Mouse (Mus musculus): ENCODE data around the gene Tmem158. TPM values are rescaled to one million over a fixed set of nuclear protein-coding genes. Genes with fewer than 3 reads are reported as not detected.

The Tmem158 gene
- polyA plus RNA-seq, 1 experiment from 2014 or later: 7.0 TPM

DNA sequence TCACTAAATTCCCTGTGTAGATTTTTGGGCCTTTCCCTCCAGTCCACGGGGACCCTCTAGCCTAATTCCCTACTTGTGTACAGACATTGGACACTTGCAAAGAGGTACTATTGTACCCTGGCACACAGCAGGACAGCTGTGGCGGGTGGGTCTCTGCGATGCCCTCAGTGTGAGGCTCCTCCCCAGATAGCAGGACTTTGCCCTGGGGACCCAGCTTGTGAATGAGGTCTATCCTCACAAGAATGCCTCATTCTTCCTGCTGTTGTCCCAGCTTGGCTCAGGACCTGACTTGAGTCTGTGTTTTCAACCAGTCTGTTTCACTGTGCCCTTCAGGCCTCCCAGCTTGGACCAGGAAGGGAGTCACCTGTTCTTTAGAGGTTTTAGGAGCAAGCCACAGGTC, 27.8 kb upstream of the Tmem158 start:
- no peak for ATAC-seq (ENCODE audit: low FRiP score)
- WGBS: 79% methylated on average over 3 of the region's 3 CpGs
- H3K27me3 ChIP-seq (ENCODE audit: control insufficient read depth, insufficient read depth, low read length): no peaks in the 10 kb centered on the region

DNA sequence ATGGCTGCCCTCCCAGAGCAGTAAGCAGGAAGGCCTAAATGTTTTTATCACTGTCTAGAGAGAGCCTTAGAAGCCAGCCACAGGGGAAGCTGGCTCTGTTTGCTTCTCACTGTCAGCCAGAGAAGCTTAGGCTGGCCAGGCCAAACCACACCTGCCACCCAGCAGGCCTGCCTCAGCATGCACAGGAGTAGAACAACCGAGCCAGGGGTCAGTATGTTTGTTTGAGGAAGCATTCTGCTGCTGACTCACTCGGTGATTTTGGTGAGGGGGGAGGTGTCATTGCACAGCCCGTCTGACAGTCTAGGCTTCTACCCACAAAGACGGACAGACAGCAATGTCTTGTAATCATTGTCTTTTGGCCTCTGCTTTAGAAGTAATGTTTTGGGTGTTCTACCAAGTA, 25.1 kb upstream of the Tmem158 start:
- WGBS: 54% methylated on average over 4 of the region's 4 CpGs
- no peaks in the 10 kb centered on the region for H3K27me3 ChIP-seq (ENCODE audit: control insufficient read depth, insufficient read depth, low read length)
- H3K36me3 ChIP-seq (ENCODE audit: control insufficient read depth, insufficient read depth, low read length): no peaks in the 10 kb centered on the region
- no peak overlapping the region for H3K4me3 ChIP-seq (ENCODE audit: low read depth, low read length)
- H3K4me1 ChIP-seq (ENCODE audit: control insufficient read depth, insufficient read depth, low read length): no peaks in the 10 kb centered on the region
- DNase-seq (ENCODE audit: low spot score, missing footprints) (no peak), ATAC-seq (ENCODE audit: low FRiP score) (no peak)
- no peak overlapping the region for H3K9ac ChIP-seq (ENCODE audit: low read length)
- H3K4me2 ChIP-seq: no peak overlapping the region
- H3K9me3 ChIP-seq (ENCODE audit: control insufficient read depth, low read length): no peaks in the 10 kb centered on the region
- no peak overlapping the region for H3K27ac ChIP-seq (ENCODE audit: low read depth, low read length)

More for the DNA sequence above, 27.8 kb upstream of the Tmem158 start:
- no peaks in the 10 kb centered on the region for H3K9me3 ChIP-seq (ENCODE audit: control insufficient read depth, low read length)
- DNase-seq (ENCODE audit: low spot score, missing footprints): no peak
- no peak overlapping the region for H3K4me3 ChIP-seq (ENCODE audit: low read depth, low read length)
- no peak overlapping the region for H3K9ac ChIP-seq (ENCODE audit: low read length)
- no peaks in the 10 kb centered on the region for H3K4me1 ChIP-seq (ENCODE audit: control insufficient read depth, insufficient read depth, low read length)
- H3K4me2 ChIP-seq: no peak overlapping the region
- no peak overlapping the region for H3K27ac ChIP-seq (ENCODE audit: low read depth, low read length)
- no peaks in the 10 kb centered on the region for H3K36me3 ChIP-seq (ENCODE audit: control insufficient read depth, insufficient read depth, low read length)

DNA sequence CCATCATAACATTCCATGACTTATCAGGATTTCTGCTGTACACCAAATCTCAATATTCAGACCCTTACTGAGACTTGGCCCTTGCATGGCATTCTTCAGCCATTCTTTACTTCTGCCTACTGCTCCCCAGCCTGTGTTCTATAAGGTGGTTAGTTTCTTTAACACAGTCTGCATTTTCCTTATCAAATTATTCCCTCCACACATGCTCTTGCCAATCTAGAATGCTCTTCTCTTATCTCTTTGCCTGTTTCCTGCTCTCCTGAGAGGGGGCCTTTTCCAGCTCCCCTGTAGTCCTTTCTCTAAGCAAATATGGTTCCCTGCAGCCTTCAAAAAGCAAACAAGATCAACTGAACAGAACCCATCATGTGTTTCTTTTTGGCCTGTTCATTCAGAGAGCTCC, 20.2 kb upstream of the Tmem158 start:
- Histone ChIP-seq H3K27me3 (ENCODE audit: control insufficient read depth, insufficient read depth, low read length) (no peaks in the 10 kb centered on the region), H3K9ac (ENCODE audit: low read length) (no peak overlapping the region), H3K9me3 (ENCODE audit: control insufficient read depth, low read length) (no peaks in the 10 kb centered on the region), H3K27ac (ENCODE audit: low read depth, low read length) (no peak overlapping the region), H3K4me3 (ENCODE audit: low read depth, low read length) (no peak overlapping the region), H3K4me1 (ENCODE audit: control insufficient read depth, insufficient read depth, low read length) (no peaks in the 10 kb centered on the region), H3K4me2 (no peak overlapping the region), H3K36me3 (ENCODE audit: control insufficient read depth, insufficient read depth, low read length) (no peaks in the 10 kb centered on the region)
- DNase-seq (ENCODE audit: low spot score, missing footprints): no peak
- no peak for ATAC-seq (ENCODE audit: low FRiP score)

DNA sequence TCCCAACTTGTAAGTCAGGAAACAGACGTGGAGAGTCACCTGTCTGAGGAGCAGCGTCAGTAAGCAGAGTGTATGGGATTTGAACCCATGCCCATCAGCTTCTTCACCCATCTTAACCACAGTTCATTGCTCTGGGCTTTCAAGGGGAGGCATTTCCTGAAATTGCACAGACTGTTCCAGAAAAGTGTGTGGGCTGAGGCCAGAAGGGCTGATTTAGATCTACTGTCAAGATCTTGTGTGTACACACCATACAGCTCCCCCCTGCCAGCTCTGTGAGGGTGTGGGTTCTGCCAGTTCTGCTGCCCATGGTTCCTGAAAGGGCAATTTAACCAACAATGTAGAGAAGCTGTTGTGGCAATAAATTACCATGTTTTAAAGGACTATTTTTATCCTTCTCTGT, 17.4 kb upstream of the Tmem158 start:
- no peaks in the 10 kb centered on the region for H3K4me1 ChIP-seq (ENCODE audit: control insufficient read depth, insufficient read depth, low read length)
- H3K27me3 ChIP-seq (ENCODE audit: control insufficient read depth, insufficient read depth, low read length): no peaks in the 10 kb centered on the region
- no peak overlapping the region for H3K4me3 ChIP-seq (ENCODE audit: low read depth, low read length)
- no peak overlapping the region for H3K9ac ChIP-seq (ENCODE audit: low read length)
- 78% methylated on average over 2 of the region's 2 CpGs for WGBS
- no peak overlapping the region for H3K4me2 ChIP-seq
- no peak overlapping the region for H3K27ac ChIP-seq (ENCODE audit: low read depth, low read length)
- no peaks in the 10 kb centered on the region for H3K9me3 ChIP-seq (ENCODE audit: control insufficient read depth, low read length)
- DNase-seq (ENCODE audit: low spot score, missing footprints) (no peak), ATAC-seq (ENCODE audit: low FRiP score) (no peak)
- no peaks in the 10 kb centered on the region for H3K36me3 ChIP-seq (ENCODE audit: control insufficient read depth, insufficient read depth, low read length)

DNA sequence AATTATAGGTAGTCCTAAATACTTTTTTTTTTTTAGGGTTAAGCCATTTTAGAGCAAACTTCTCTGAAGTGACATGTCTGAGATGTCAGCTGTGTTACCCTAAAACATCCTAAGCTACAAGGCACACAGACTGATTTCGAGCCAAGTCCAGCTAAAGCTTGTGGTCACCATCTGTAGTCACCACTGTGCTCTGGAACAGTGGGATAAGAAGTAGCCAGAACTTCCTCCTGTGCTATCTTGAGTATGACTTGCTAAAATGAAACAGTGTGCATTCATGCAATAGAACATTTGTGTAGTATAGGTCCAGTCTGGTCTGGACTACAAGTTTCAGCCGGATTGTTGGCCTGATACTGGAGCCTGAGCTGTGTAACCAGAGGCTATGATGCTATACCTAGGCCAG, 14.8 kb upstream of the Tmem158 start:
- Histone ChIP-seq H3K4me1 (ENCODE audit: control insufficient read depth, insufficient read depth, low read length) (no peaks in the 10 kb centered on the region), H3K4me3 (ENCODE audit: low read depth, low read length) (no peak overlapping the region), H3K27me3 (ENCODE audit: control insufficient read depth, insufficient read depth, low read length) (no peaks in the 10 kb centered on the region), H3K36me3 (ENCODE audit: control insufficient read depth, insufficient read depth, low read length) (no peaks in the 10 kb centered on the region), H3K9ac (ENCODE audit: low read length) (no peak overlapping the region), H3K27ac (ENCODE audit: low read depth, low read length) (no peak overlapping the region), H3K9me3 (ENCODE audit: control insufficient read depth, low read length) (no peaks in the 10 kb centered on the region), H3K4me2 (no peak overlapping the region)
- DNase-seq (ENCODE audit: low spot score, missing footprints) (no peak), ATAC-seq (ENCODE audit: low FRiP score) (no peak)
- 81% methylated on average over 2 of the region's 2 CpGs for WGBS

DNA sequence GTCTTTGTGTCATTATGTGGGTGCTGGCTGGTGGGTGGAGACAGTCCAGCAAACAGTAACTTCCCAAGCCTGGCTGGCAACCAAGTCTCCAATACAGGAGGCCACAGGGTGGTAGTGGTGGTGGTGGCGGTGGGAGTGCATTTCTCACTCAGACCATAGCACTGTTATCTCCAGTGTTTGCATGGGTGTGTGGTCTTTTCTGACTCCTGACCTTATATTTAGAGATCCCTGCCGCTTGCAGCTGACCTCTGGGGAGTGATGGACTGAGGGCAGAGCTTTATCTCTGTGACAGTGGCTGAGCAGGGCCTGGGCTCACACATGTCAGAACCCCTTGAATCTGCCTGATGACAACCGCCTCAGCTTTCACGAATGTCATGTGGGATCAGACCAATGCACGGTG, 14.1 kb upstream of the Tmem158 start:
- ATAC-seq (ENCODE audit: low FRiP score): no peak

DNA sequence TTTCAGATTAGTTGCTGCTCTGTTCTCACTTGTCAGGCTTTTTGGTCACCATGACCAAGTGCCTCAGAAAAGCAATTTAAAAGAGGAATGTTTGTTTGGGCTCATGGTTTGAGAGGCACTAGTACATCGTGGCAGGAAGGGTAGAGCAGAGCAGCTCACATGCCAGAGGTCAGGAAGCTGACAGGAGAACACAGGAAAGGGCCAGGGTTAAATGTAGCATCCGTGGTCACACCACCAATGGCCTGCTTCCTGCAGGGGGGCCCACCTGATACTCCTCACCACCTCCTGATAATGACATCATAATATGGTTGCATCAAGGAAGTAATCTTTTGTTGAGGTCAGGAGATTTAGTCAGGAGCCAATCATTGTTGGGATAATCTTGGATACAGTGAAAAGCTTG, 13.3 kb upstream of the Tmem158 start:
- Histone ChIP-seq H3K4me1 (ENCODE audit: control insufficient read depth, insufficient read depth, low read length) (no peaks in the 10 kb centered on the region), H3K9me3 (ENCODE audit: control insufficient read depth, low read length) (no peaks in the 10 kb centered on the region)

More for the DNA sequence above, 14.1 kb upstream of the Tmem158 start:
- WGBS: 83% methylated on average over 5 of the region's 5 CpGs
- Histone ChIP-seq H3K4me2 (no peak overlapping the region), H3K27me3 (ENCODE audit: control insufficient read depth, insufficient read depth, low read length) (no peaks in the 10 kb centered on the region), H3K9ac (ENCODE audit: low read length) (no peak overlapping the region), H3K9me3 (ENCODE audit: control insufficient read depth, low read length) (no peaks in the 10 kb centered on the region), H3K36me3 (ENCODE audit: control insufficient read depth, insufficient read depth, low read length) (no peaks in the 10 kb centered on the region), H3K4me1 (ENCODE audit: control insufficient read depth, insufficient read depth, low read length) (no peaks in the 10 kb centered on the region), H3K27ac (ENCODE audit: low read depth, low read length) (no peak overlapping the region), H3K4me3 (ENCODE audit: low read depth, low read length) (no peak overlapping the region)
- DNase-seq (ENCODE audit: low spot score, missing footprints): no peak

DNA sequence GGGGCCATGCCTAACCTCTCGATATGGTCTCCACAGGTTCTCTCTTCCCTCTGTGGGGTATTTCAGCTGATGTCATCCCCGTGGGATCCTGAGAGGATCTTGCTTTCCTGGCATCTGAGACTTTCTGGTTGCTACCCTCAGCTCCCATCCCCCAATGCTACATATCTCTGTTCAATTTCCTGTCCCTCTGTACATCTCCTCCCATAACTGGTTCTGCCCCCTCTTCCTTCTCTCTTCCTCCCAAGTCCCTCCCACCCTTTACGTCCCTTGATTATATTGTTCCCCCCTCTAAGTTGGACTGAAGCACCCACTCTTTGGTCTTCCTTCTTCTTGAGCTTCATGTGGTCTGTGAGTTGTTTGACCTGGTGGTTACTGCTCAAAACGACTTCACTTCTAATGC, 11.0 kb upstream of the Tmem158 start:
- DNase-seq (ENCODE audit: low spot score, missing footprints): no peak
- no peak overlapping the region for H3K27ac ChIP-seq (ENCODE audit: low read depth, low read length)
- H3K9me3 ChIP-seq (ENCODE audit: control insufficient read depth, low read length): no peaks in the 10 kb centered on the region
- no peaks in the 10 kb centered on the region for H3K27me3 ChIP-seq (ENCODE audit: control insufficient read depth, insufficient read depth, low read length)
- 82% methylated on average over 4 of the region's 4 CpGs for WGBS
- no peaks in the 10 kb centered on the region for H3K36me3 ChIP-seq (ENCODE audit: control insufficient read depth, insufficient read depth, low read length)
- H3K4me1 ChIP-seq (ENCODE audit: control insufficient read depth, insufficient read depth, low read length): no peaks in the 10 kb centered on the region
- H3K4me3 ChIP-seq (ENCODE audit: low read depth, low read length): no peak overlapping the region
- H3K4me2 ChIP-seq: no peak overlapping the region
- no peak overlapping the region for H3K9ac ChIP-seq (ENCODE audit: low read length)
- no peak for ATAC-seq (ENCODE audit: low FRiP score)

More for the DNA sequence above, 13.3 kb upstream of the Tmem158 start:
- 57% methylated on average over 2 of the region's 2 CpGs for WGBS
- no peak for DNase-seq (ENCODE audit: low spot score, missing footprints)
- no peak overlapping the region for H3K4me2 ChIP-seq
- no peak overlapping the region for H3K9ac ChIP-seq (ENCODE audit: low read length)
- no peaks in the 10 kb centered on the region for H3K36me3 ChIP-seq (ENCODE audit: control insufficient read depth, insufficient read depth, low read length)
- H3K4me3 ChIP-seq (ENCODE audit: low read depth, low read length): no peak overlapping the region
- H3K27ac ChIP-seq (ENCODE audit: low read depth, low read length): no peak overlapping the region
- no peaks in the 10 kb centered on the region for H3K27me3 ChIP-seq (ENCODE audit: control insufficient read depth, insufficient read depth, low read length)
- no peak for ATAC-seq (ENCODE audit: low FRiP score)

DNA sequence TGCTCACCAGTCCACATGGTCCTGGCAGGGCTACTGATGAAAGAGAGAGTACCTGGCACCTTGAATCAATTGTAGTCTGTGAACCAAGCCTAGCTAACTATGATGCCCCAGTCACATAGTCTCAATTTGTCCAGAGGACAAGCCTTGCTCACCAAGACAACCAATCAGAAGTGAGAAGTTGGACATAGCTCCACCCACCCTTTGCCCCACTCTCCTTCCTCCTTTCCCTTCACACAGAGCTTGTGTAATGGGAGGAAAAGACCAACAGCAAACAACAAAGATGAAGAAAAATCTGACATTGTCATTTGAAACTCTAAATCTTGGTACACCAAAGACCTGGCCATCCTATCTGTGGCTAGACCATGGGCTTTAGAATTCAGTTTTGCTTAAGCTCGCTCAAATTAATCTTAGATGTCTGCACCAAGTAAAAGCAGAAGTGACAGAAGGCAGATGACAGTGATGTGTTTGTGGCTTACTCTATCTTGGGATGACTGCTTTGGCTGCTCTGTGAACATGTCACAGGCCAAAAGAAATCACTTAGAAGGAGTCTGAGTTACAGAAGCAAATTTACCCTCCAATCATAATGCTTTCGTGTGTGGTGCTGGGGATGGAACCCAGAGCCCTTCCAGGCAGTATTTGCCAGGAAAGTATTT, 9.5 kb upstream of the Tmem158 start:
- no peak overlapping the region for H3K9ac ChIP-seq (ENCODE audit: low read length)
- DNase-seq (ENCODE audit: low spot score, missing footprints) (no peak), ATAC-seq (ENCODE audit: low FRiP score) (no peak)
- H3K4me3 ChIP-seq (ENCODE audit: low read depth, low read length): no peak overlapping the region
- no peaks in the 10 kb centered on the region for H3K36me3 ChIP-seq (ENCODE audit: control insufficient read depth, insufficient read depth, low read length)
- H3K27me3 ChIP-seq (ENCODE audit: control insufficient read depth, insufficient read depth, low read length): no peaks in the 10 kb centered on the region
- no peak overlapping the region for H3K27ac ChIP-seq (ENCODE audit: low read depth, low read length)
- no peak overlapping the region for H3K4me2 ChIP-seq
- H3K4me1 ChIP-seq (ENCODE audit: control insufficient read depth, insufficient read depth, low read length): no peaks in the 10 kb centered on the region
- H3K9me3 ChIP-seq (ENCODE audit: control insufficient read depth, low read length): no peaks in the 10 kb centered on the region
- 89% methylated on average over 2 of the region's 2 CpGs for WGBS
